Mouse (Mus musculus): Measurements from ENCODE around the gene Nosip.

GRCm38 (mm10) chr7:45043307-45043706 lies 18.9 kb upstream of the Nosip start:
- TF ChIP-seq CHD2 (IDR thresholded peaks at IDR 0.05; ENCODE audit: low read depth, low read length) = no peak
- TF ChIP-seq ZC3H11A (IDR thresholded peaks at IDR 0.05; ENCODE audit: borderline replicate concordance, low read depth, low read length) = no peak
- no peak for TF ChIP-seq HCFC1 (IDR thresholded peaks at IDR 0.05; ENCODE audit: borderline replicate concordance, insufficient read depth, low read length)
- TF ChIP-seq MAFK (IDR thresholded peaks at IDR 0.05; ENCODE audit: insufficient read depth, low read depth, low read length) = no peak

All from ES-E14 (cell line).